Mouse (Mus musculus) embryo, embryonic 10.5 days (tissue): ENCODE data around the gene Bag6.
A peak's percentile ranks its signal among the peaks of the same experiment; 100 is the strongest.

Experiments
- DNase-seq: peaks from one replicate; pipeline ENCODE4 v3.0.0-alpha.2; 2015; ENCODE audit warnings: low spot score

The Bag6 gene

GRCm38 (mm10) chr17:35195631-35196320 lies 60.8 kb downstream of the Bag6 start:
- peak; percentile 79 for DNase-seq

DNA sequence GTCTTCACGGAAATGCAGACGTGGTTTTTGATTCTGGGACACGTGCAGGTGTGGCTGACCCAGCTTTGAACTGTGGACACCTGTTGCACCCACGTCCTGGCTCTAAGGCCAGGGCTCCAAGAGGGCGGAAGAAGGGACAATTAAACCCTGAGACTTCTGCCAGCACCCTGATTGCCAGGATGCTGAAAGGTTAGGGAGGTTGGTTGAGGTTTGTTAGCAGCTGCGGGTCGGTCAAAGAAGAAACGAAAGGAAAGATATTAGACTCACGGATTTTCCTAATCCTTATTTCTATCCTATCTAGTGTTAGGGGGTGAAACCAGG lies 61.3 kb downstream of the Bag6 start:
- DNase-seq: no peak
